Mouse (Mus musculus) lung, adult 2 months (tissue): Measurements from ENCODE around the gene Slc22a23.

ENCODE experiments used
- CTCF ChIP-seq: fragments of 200-500 bp; IDR thresholded peaks from 2 replicates; pipeline ENCODE4 v1.5.1; 2011; ENCODE audit warnings: mild to moderate bottlenecking, low read length, control low read depth; ENCODE audit not compliant: insufficient read depth
- POLR2A ChIP-seq: fragments of 200-500 bp; IDR thresholded peaks from 2 replicates; pipeline ENCODE4 v1.6.1; 2011; ENCODE audit warnings: low read depth, mild to moderate bottlenecking, control low read depth, low read length, borderline replicate concordance; ENCODE audit errors: extremely low read depth

- TF ChIP-seq CTCF = no peak
- TF ChIP-seq POLR2A = no peak
Measured at GRCm38 (mm10) chr13:34148767-34149392, 196.1 kb downstream of the Slc22a23 start.
